Mouse (Mus musculus) left cerebral cortex, adult 9 months (tissue): ENCODE results near the gene Msantd1.

Experiments used
- DNase-seq, 2 experiments: peaks; one replicate each; pipeline ENCODE4 v3.0.0; 2022; ENCODE audit warnings: low spot score in 2 of 2

The Msantd1 gene

DNA sequence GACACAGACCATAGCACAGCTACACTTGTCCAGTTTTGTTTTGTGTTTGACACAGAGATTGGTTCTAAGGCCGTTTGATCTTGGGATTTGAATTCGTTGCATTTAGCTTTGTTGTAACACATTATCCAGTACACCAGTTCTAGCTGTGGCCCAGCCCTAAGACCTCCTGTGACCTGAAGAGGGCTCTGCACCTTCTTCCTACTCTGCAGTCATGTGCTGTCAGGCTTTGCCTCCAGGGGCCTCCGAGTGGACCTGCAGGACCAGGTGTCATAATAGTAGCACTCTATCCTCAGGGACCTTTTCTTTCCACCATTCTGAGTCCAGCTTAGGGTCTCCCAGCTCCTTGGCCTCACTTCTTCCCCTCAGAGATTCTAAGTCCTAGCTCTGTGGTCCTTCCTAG, 64.7 kb downstream of the Msantd1 start:
- DNase-seq: no peak
